Mouse (Mus musculus) liver, embryonic 14.5 days (tissue): ENCODE measurements at regions not wholly inside any gene's neighbourhood (a gene's known extent, or its start where the extent isn't known, plus 50 kb on each side); places are given as distances from the start of the nearest gene placed in this dataset.

Experiments used
- CTCF ChIP-seq: IDR thresholded peaks from 2 replicates; pipeline ENCODE4 v1.5.1; 2016; ENCODE audit warnings: antibody characterized with exemption, low read depth, control low read depth
- EP300 ChIP-seq: IDR thresholded peaks from 2 replicates; pipeline ENCODE4 v1.6.1; 2016; ENCODE audit warnings: antibody characterized with exemption, low read depth

GRCm38 (mm10) chr11:7519556-7519955 lies 305.8 kb upstream of the Igfbp3 start:
- TF ChIP-seq CTCF (no peak), EP300 (no peak)
